Mouse (Mus musculus) erythroblast, embryonic 14.5 days (primary cell): ENCODE data around the gene Notch4. TPM values are rescaled to one million over a fixed set of nuclear protein-coding genes. Genes with fewer than 3 reads are reported as not detected.

ENCODE experiments used
- H3K27me3 ChIP-seq: 2 replicates; pipeline ENCODE4 v1.6.1; 2012; ENCODE audit warnings: inconsistent platforms; ENCODE audit not compliant: control insufficient read depth
- H3K36me3 ChIP-seq: 2 replicates; pipeline ENCODE4 v1.6.1; 2012; ENCODE audit warnings: mild to moderate bottlenecking, inconsistent platforms; ENCODE audit not compliant: control insufficient read depth
- H3K4me1 ChIP-seq: 2 replicates; pipeline ENCODE4 v1.6.1; 2012; ENCODE audit warnings: inconsistent platforms; ENCODE audit not compliant: control insufficient read depth
- H3K4me3 ChIP-seq: replicated peaks from 2 replicates; pipeline ENCODE3; 2012; ENCODE audit warnings: moderate library complexity, mild to moderate bottlenecking, inconsistent platforms
- H3K9me3 ChIP-seq: 2 replicates; pipeline ENCODE4 v1.6.1; 2012; ENCODE audit warnings: low read length, inconsistent platforms, mixed read lengths; ENCODE audit not compliant: control insufficient read depth
- GATA1 ChIP-seq: IDR thresholded peaks from 2 replicates; pipeline ENCODE4 v1.6.1; 2012; ENCODE audit warnings: low read length, inconsistent platforms, mixed read lengths
- TAL1 ChIP-seq: IDR thresholded peaks from 3 replicates; pipeline ENCODE4 v1.6.1; 2012; ENCODE audit warnings: low read length, inconsistent platforms, mixed read lengths
- polyA plus RNA-seq: library from polyadenylated mRNA; stranded (reverse); fragments of >175 nt; gene quantifications from 2 replicates; pipeline ENCODE4 v1.2.3, GENCODE M21; 2012

Gene Notch4
- polyA plus RNA-seq, 1 experiment: 0.17 TPM

GRCm38 (mm10) chr17:34599891-34600290 is 35.8 kb downstream of the Notch4 start:
- peaks cover 54% of the 10 kb centered on the region for H3K4me1 ChIP-seq
- peaks cover 39% of the 10 kb centered on the region for H3K36me3 ChIP-seq
- no peak overlapping the region for H3K4me3 ChIP-seq

DNA sequence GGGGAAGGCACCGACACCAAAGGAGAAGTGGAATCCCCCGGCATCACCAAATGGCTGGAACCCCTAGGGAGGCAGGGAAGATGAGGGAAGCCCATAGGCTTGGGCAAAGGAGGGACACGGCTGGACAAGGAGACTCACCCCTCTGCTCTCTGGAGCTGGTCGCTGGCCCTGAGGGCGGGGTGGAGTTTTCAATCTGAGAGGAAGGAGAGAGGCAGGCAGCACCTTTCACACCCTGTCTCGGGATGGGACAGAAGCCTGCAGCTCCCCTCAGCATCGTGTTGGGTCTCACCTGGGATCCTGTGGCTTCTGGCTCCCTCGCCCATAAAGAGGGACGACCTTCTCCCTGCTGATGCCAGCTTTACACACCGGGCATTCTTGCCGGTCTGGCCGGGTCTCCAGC is 37.7 kb downstream of the Notch4 start:
- TF ChIP-seq TAL1 (no peak), GATA1 (no peak)
- H3K4me3 ChIP-seq: peak overlapping the region; percentile 94
- peaks cover 71% of the 10 kb centered on the region for H3K4me1 ChIP-seq
- H3K9me3 ChIP-seq: no peaks in the 10 kb centered on the region
- H3K27me3 ChIP-seq: peaks cover 2% of the 10 kb centered on the region; the same call in 1 of the 2 replicates
- peaks cover 29% of the 10 kb centered on the region for H3K36me3 ChIP-seq

More at GRCm38 (mm10) chr17:34599891-34600290, 35.8 kb downstream of the Notch4 start:
- H3K27me3 ChIP-seq: peaks cover 2% of the 10 kb centered on the region; the same call in 1 of the 2 replicates
- no peak for TF ChIP-seq GATA1
- TF ChIP-seq TAL1: no peak
- H3K9me3 ChIP-seq: no peaks in the 10 kb centered on the region

GRCm38 (mm10) chr17:34603375-34604060 is 39.5 kb downstream of the Notch4 start, which contains the start of gene Rnf5:
Rnf5 (minus strand) TSS chr17:34603690.
- peak within 1 kb of the TSS; percentile 94 for H3K4me3 ChIP-seq
- TF ChIP-seq GATA1 (no peak), TAL1 (no peak)
- no peaks in the 10 kb centered on the region for H3K9me3 ChIP-seq
- peaks cover 74% of the 10 kb centered on the region for H3K4me1 ChIP-seq
- peaks cover 42% of the 10 kb centered on the region for H3K36me3 ChIP-seq
- no peaks in the 10 kb centered on the region for H3K27me3 ChIP-seq

- Histone ChIP-seq H3K9me3 (no peaks in the 10 kb centered on the region), H3K36me3 (peaks cover 44% of the 10 kb centered on the region), H3K4me1 (peaks cover 76% of the 10 kb centered on the region), H3K27me3 (no peaks in the 10 kb centered on the region), H3K4me3 (peak within 1 kb of the TSS; percentile 94)
- no peak for TF ChIP-seq GATA1
- TF ChIP-seq TAL1: no peak
Measured at GRCm38 (mm10) chr17:34604061-34604508, 40.0 kb downstream of the Notch4 start, which contains the start of gene Agpat1. Agpat1 (plus strand) TSS chr17:34604262.

DNA sequence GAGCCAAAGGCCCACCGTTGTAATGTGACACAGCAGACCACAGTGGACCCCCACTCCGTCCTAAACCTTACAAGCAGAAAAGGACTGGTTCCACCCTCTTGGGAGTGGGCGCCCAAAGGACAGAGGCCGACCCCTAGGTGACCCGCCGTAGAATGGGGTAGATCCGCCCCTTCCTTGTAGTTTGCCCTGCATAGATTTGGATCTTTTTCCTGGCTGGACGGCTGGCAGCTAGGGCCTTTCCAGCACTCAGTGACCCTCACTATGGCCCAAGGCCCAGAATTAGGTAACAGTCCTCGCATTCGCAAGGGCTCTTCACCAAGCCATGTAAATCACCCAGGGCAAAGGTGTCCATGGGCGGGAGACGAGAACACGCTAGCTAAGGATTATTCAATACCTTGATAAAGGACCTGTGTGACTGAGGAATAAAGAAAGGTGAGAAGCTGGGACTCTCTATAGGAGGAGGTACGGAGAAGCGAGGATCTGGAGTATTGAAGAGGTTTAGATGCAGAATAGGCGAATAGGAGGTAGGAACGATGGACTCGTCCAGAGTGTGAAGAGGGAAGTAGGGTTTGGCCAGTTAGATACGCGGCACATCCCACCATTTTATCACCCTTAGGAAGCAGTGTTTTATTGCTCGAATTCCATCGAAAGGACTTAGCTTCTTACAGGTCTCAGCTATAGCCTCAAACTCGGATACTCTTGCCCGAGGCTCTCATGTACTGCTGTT is 40.6 kb downstream of the Notch4 start:
- peak overlapping the region; percentile 94 for H3K4me3 ChIP-seq
- H3K27me3 ChIP-seq: no peaks in the 10 kb centered on the region
- no peaks in the 10 kb centered on the region for H3K9me3 ChIP-seq
- peaks cover 74% of the 10 kb centered on the region for H3K4me1 ChIP-seq
- peaks cover 41% of the 10 kb centered on the region for H3K36me3 ChIP-seq
- TF ChIP-seq TAL1 (no peak), GATA1 (no peak)

DNA sequence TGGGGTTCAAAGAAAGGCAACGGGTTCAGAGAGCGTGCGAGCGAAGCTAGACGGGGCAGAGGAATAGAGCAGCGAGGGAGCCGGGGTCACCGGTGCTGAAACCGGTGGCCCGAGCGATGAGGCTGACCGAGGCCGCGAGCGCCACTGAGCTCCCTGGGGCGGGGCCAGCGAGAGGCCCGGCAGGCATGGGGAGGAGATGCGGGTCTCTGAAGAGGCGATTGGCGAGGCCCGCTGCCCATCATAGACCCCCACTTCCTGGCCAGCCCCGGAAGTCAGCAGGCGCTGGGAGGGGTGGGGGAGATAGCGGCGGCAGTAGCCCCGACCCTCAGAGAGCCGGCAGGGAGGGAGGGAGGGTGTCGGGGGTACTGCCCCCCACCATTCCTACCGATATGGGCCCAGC is 41.5 kb downstream of the Notch4 start:
- no peaks in the 10 kb centered on the region for H3K9me3 ChIP-seq
- H3K4me1 ChIP-seq: peaks cover 68% of the 10 kb centered on the region
- H3K4me3 ChIP-seq: peak overlapping the region; percentile 94
- peaks cover 39% of the 10 kb centered on the region for H3K36me3 ChIP-seq
- TF ChIP-seq TAL1 (no peak), GATA1 (no peak)
- no peaks in the 10 kb centered on the region for H3K27me3 ChIP-seq

- TF ChIP-seq GATA1 (no peak), TAL1 (no peak)
- no peaks in the 10 kb centered on the region for H3K27me3 ChIP-seq
- peaks cover 40% of the 10 kb centered on the region for H3K36me3 ChIP-seq
- H3K4me1 ChIP-seq: peaks cover 66% of the 10 kb centered on the region
- peak overlapping the region; percentile 94 for H3K4me3 ChIP-seq
- no peaks in the 10 kb centered on the region for H3K9me3 ChIP-seq
Measured at GRCm38 (mm10) chr17:34606186-34607039, 42.3 kb downstream of the Notch4 start.

- H3K4me1 ChIP-seq: peaks cover 56% of the 10 kb centered on the region
- H3K36me3 ChIP-seq: peaks cover 47% of the 10 kb centered on the region
- no peak for TF ChIP-seq TAL1
- H3K27me3 ChIP-seq: no peaks in the 10 kb centered on the region
- H3K4me3 ChIP-seq: no peak overlapping the region
- H3K9me3 ChIP-seq: no peaks in the 10 kb centered on the region
Measured at GRCm38 (mm10) chr17:34607997-34608396, 43.9 kb downstream of the Notch4 start.
